ENCODE assay signal across 10 mouse cellular contexts in genomic region chr8:124959462-124960225, GRCm38 (mm10). TPM values are rescaled to one million over a fixed set of nuclear protein-coding genes. Genes with fewer than 3 reads are reported as not detected.
A peak's percentile ranks its signal among the peaks of the same experiment; 100 is the strongest.
DNase-seq lines count a peak whose midpoint lies in the region; ATAC-seq lines count a peak whose summit lies in the region.
"Had no signal": no experiment of that assay in that cellular context is flagged by ENCODE, and none has a peak within 500 bp of the region (broad histone marks: within the 10 kb centered on the region; RNA-seq: fewer than 3 reads in every experiment).

No protein-coding gene starts in this region.

- peaks cover 22% of the 10 kb centered on the region for H3K4me1 ChIP-seq in heart, embryonic 16.5 days (ENCODE audit: control insufficient read depth, insufficient read depth, low read length)
- H3K4me1 ChIP-seq in liver, embryonic 13.5 days (replicated peaks), result peaks cover 12% of the 10 kb centered on the region

- 42% methylated on average over 8 of the region's 8 CpGs for WGBS in heart, embryonic 16.5 days
- WGBS in liver, embryonic 13.5 days (ENCODE audit: insufficient replicate concordance), result 30% methylated on average over 8 of the region's 8 CpGs

- no peak overlapping the region for H3K4me3 ChIP-seq in heart, embryonic 16.5 days (ENCODE audit: low read length)
- H3K4me3 ChIP-seq in liver, embryonic 13.5 days (replicated peaks), result no peak overlapping the region

- H3K9me3 ChIP-seq in heart, embryonic 16.5 days (replicated peaks; ENCODE audit: control insufficient read depth, low read length), result no peaks in the 10 kb centered on the region
- no peaks in the 10 kb centered on the region for H3K9me3 ChIP-seq in liver, embryonic 13.5 days (replicated peaks)

- no peaks in the 10 kb centered on the region for H3K36me3 ChIP-seq in heart, embryonic 16.5 days (ENCODE audit: control insufficient read depth, insufficient read depth)
- H3K36me3 ChIP-seq in liver, embryonic 13.5 days, result no peaks in the 10 kb centered on the region

- no peak overlapping the region for H3K4me2 ChIP-seq in heart, embryonic 16.5 days (ENCODE audit: low read depth, low read length)
- H3K4me2 ChIP-seq in liver, embryonic 13.5 days, result no peak overlapping the region

- intact Hi-C loops in heart, postnatal 36 days (cut with DNase I), result no loop called here

- no peak overlapping the region for H3K9ac ChIP-seq in heart, embryonic 16.5 days (ENCODE audit: low read length)
- peak overlapping the region; percentile 10; the same call in 1 of the 2 replicates for H3K9ac ChIP-seq in liver, embryonic 13.5 days

- 0 out of 2 replicates have a peak, but pooled peaks have one; percentile 12 for ATAC-seq in heart, embryonic 16.5 days (replicated peaks; ENCODE audit: extremely low read depth, insufficient read depth, low FRiP score)
- no peak for ATAC-seq in liver, embryonic 13.5 days (ENCODE audit: low read depth)

- H3K27ac ChIP-seq in heart, embryonic 16.5 days (ENCODE audit: low read length), result no peak overlapping the region
- H3K27ac ChIP-seq in liver, embryonic 13.5 days, result no peak overlapping the region

- DNase-seq in heart, postnatal 36 days, result no peak
- DNase-seq in 416B (ENCODE audit: low read depth), result peak; percentile 28
- peak; percentile 37 for DNase-seq in embryo, embryonic 11 days
- DNase-seq in liver, embryonic 13.5 days, result no peak
- DNase-seq in right cerebral cortex, postnatal 4 days, result no peak
- no peak for DNase-seq in spleen, postnatal 10 days (ENCODE audit: low spot score in 2 of 2)
- no peak for DNase-seq in right cerebral cortex, adult 18-20 months
- DNase-seq: heart, adult 11 months had no signal

- no peaks in the 10 kb centered on the region for H3K27me3 ChIP-seq in heart, embryonic 16.5 days (ENCODE audit: control insufficient read depth, insufficient read depth, low read length)
- H3K27me3 ChIP-seq in liver, embryonic 13.5 days, result no peaks in the 10 kb centered on the region
- H3K27me3 ChIP-seq: Patski had no signal

RNA-seq across cellular contexts. Expression of gene Egln1, which starts 10.5 kb away (rescaled TPM):
- polyA plus RNA-seq in heart, embryonic 16.5 days (2015; fragmentation: Nextera tagmentation; extraction: Ambion mirVana), result 17.8 and 19.5 TPM in 2 replicates
- total RNA-seq in heart, postnatal 36 days (2021), result 100 to 1,000 TPM; 294 to 306 TPM
- 2.7 TPM in 2 replicates for polyA plus RNA-seq in liver, embryonic 13.5 days (2015; fragmentation: Nextera tagmentation; extraction: Ambion mirVana)

RNA-seq across cellular contexts. Expression of gene Tsnax, which starts 53.2 kb away (rescaled TPM):
- 91.8 and 98.2 TPM in 2 replicates for polyA plus RNA-seq in heart, embryonic 16.5 days (2015; fragmentation: Nextera tagmentation; extraction: Ambion mirVana)
- 10 to 100 TPM; 73.6 to 80.4 TPM for total RNA-seq in heart, postnatal 36 days (2021)
- polyA plus RNA-seq in liver, embryonic 13.5 days (2015; fragmentation: Nextera tagmentation; extraction: Ambion mirVana), result 53.0 and 59.6 TPM in 2 replicates

Comparison
In these comparisons a context has a peak if more than half of its experiments do, and no peak if none do; other contexts are left out.
1. DNase-seq: peak in 416B (single experiment) and embryo, embryonic 11 days (single experiment); none in heart, postnatal 36 days (0 of 2), liver, embryonic 13.5 days (single experiment), right cerebral cortex, postnatal 4 days (single experiment), spleen, postnatal 10 days (0 of 2) and right cerebral cortex, adult 18-20 months (single experiment).